Mouse (Mus musculus) lung, embryonic 14.5 days (tissue): ENCODE data around the gene Arpp21. TPM values are rescaled to one million over a fixed set of nuclear protein-coding genes. Genes with fewer than 3 reads are reported as not detected.
"Not testable (repeated sequence)": the region's sequence is repeated elsewhere in the genome, so short reads cannot be mapped to it uniquely, and the experiment has no call there.

Experiments
- ATAC-seq: fragments of 200-750 bp; cut with Nextera tagmentation; 2 replicates; pipeline ENCODE4 v1.8.0; 2017; ENCODE audit warnings: mild to moderate bottlenecking, moderate TSS enrichment, moderate library complexity; ENCODE audit not compliant: insufficient read depth
- DNase-seq: peaks from one replicate; pipeline ENCODE4 v3.0.0-alpha.2; 2015
- H3K27ac ChIP-seq: fragments of 300-500 bp; sonication (generic); 2 replicates; pipeline ENCODE4 v1.5.1; 2014; ENCODE audit warnings: low read depth, mild to moderate bottlenecking, moderate library complexity
- H3K27me3 ChIP-seq: fragments of 300-500 bp; sonication (generic); 2 replicates; pipeline ENCODE4 v1.6.1; 2014; ENCODE audit warnings: low read length, control low read depth; ENCODE audit not compliant: insufficient read depth
- H3K36me3 ChIP-seq: fragments of 300-500 bp; sonication (generic); 2 replicates; pipeline ENCODE4 v1.6.1; 2014; ENCODE audit warnings: control low read depth; ENCODE audit not compliant: insufficient read depth
- H3K4me1 ChIP-seq: fragments of 300-500 bp; sonication (generic); 2 replicates; pipeline ENCODE4 v1.6.1; 2014; ENCODE audit warnings: antibody characterized with exemption, control low read depth; ENCODE audit not compliant: insufficient read depth
- H3K4me2 ChIP-seq: fragments of 300-500 bp; sonication (generic); 2 replicates; pipeline ENCODE4 v1.6.1; 2014; ENCODE audit warnings: mild to moderate bottlenecking
- H3K4me3 ChIP-seq: fragments of 300-500 bp; sonication (generic); 2 replicates; pipeline ENCODE4 v1.5.1; 2014; ENCODE audit warnings: low read depth, low read length
- H3K9ac ChIP-seq: fragments of 300-500 bp; sonication (generic); 2 replicates; pipeline ENCODE4 v1.6.1; 2014
- H3K9me3 ChIP-seq: fragments of 300-500 bp; sonication (generic); 2 replicates; pipeline ENCODE4 v1.6.1; 2016; ENCODE audit warnings: low read depth, low read length, control low read depth
- CTCF ChIP-seq: IDR thresholded peaks from 2 replicates; pipeline ENCODE4 v1.5.1; 2016; ENCODE audit warnings: antibody characterized with exemption, low read depth
- WGBS: fragments of 180-500 bp; shearing (Covaris S2); extraction: QIAGEN DNeasy Blood & Tissue Kit; methylation state at CpG from one replicate; pipeline ENCODE4 v1.1.7; 2014; 5-methylcytosine and 5-hydroxymethylcytosine counted together
- microRNA-seq: library from miRNA; unstranded; fragments of <30 nt; microRNA quantifications from one replicate; pipeline ENCODE4, GENCODE M21; 2016; ENCODE audit warnings: borderline number of aligned reads
- polyA plus RNA-seq: library from polyadenylated mRNA; unstranded; fragments of >200 nt; fragmentation: Nextera tagmentation; extraction: Ambion mirVana; gene quantifications from 2 replicates; pipeline ENCODE4 v1.2.1, GENCODE M21; 2014

Gene Arpp21
- polyA plus RNA-seq, 1 experiment from 2014 or later, result 0.18 TPM

DNA sequence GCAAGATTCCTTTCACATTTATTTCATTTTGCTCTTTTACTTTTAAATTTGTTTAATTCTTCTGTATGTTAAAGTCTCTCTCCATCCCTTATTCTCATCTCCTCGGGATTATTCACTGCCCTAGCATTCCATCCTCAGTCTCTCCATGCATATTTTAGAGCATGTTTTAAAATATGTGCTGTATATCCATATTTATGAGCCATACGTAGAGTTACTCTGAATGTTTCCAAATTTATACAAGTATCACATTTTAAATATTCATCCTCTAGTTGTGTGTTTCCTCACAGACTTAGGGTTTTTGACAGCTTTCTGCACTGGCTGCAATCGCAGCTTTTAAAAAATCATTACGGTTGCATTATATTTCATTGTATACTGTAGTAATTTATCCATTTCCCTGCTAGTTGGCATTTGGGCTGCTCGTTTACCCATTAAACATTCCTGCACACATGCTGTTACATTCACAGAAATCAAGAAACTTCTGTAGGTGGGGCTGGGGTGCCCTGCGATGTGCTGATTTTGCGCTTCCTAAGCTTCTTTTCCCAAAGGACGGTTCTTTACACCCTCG lies 187.8 kb downstream of the Arpp21 start:
- no peak overlapping the region for H3K9ac ChIP-seq
- H3K4me1 ChIP-seq, result no peaks in the 10 kb centered on the region
- no peaks in the 10 kb centered on the region for H3K27me3 ChIP-seq
- DNase-seq (no peak), ATAC-seq (no peak)
- H3K36me3 ChIP-seq, result no peaks in the 10 kb centered on the region
- no peaks in the 10 kb centered on the region for H3K9me3 ChIP-seq
- 81% methylated on average over 9 of the region's 9 CpGs for WGBS
- no peak overlapping the region for H3K27ac ChIP-seq
- H3K4me3 ChIP-seq, result no peak overlapping the region
- no peak overlapping the region for H3K4me2 ChIP-seq
- TF ChIP-seq CTCF, result no peak

DNA sequence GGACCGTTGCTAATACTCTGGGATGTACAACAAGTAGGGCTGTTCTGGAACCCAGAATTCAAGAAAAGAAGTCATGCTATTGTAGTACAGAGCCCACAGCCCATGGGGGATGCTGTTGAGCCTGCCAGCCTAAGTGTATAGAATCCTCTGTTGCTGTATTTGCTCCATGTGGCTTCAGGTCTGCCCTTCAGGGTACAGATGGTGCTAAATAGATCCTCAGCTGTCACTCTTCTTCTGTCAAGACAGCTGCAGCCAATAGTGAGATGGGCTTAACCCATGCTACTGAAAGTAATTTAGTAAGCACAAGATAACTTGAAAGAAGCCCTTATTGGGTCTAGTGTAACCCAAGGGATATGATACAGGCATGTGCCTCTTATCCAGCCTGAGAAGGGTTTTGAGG lies 195.2 kb downstream of the Arpp21 start:
- DNase-seq, result no peak
- Histone ChIP-seq H3K4me1 (no peaks in the 10 kb centered on the region), H3K9me3 (no peaks in the 10 kb centered on the region), H3K27me3 (no peaks in the 10 kb centered on the region), H3K36me3 (no peaks in the 10 kb centered on the region), H3K4me2 (no peak overlapping the region), H3K9ac (no peak overlapping the region), H3K27ac (no peak overlapping the region), H3K4me3 (no peak overlapping the region)
- no peak for TF ChIP-seq CTCF
- WGBS, result 80% methylated on average over 1 of the region's 1 CpGs
- no peak for ATAC-seq

DNA sequence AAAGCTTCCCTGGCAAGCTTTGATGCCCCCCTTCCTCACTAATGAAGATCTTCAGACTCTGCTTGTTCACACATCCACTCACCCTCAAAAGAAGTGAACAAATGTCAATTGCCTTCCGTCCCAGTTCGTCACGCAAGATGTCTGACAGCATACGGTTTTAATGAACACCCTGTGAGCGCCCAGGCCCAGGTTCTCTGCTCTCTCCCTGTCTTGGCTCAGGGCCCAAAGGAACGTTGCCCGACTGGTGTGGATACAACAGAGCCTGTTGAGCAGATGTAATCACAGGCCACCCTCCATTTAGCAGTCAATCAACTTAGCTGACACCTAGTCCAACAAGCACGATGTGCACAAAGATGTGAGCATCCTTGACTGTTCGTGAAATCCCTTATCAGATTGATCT lies 198.0 kb downstream of the Arpp21 start:
- H3K9ac ChIP-seq, result no peak overlapping the region
- H3K4me1 ChIP-seq, result no peaks in the 10 kb centered on the region
- WGBS, result 27% methylated on average over 9 of the region's 9 CpGs
- TF ChIP-seq CTCF, result no peak
- no peaks in the 10 kb centered on the region for H3K9me3 ChIP-seq
- ATAC-seq, result peak; percentile 47; the same call in 1 of the 2 replicates
- H3K4me2 ChIP-seq, result no peak overlapping the region
- no peak overlapping the region for H3K27ac ChIP-seq
- no peaks in the 10 kb centered on the region for H3K27me3 ChIP-seq
- H3K36me3 ChIP-seq, result no peaks in the 10 kb centered on the region
- no peak for DNase-seq
- no peak overlapping the region for H3K4me3 ChIP-seq

DNA sequence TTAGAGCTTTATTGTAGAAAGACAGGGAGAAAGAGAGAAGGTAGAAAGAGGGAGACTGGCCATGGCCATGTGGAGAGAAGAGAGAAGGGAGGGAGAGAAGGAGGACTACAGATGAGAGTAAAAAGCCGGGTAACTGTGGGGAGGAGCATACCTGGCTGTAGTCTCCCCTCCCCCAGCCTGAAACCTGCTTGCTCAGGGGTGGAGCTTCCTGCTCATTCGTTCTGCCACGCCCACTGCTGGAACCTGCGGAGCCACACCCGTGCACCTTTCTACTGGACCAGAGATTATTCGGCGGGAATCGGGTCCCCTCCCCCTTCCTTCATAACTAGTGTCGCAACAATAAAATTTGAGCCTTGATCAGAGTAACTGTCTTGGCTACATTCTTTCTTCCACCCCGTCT lies 201.9 kb downstream of the Arpp21 start:
- H3K27me3 ChIP-seq, ATAC-seq, H3K4me1 ChIP-seq, DNase-seq, H3K4me3 ChIP-seq, H3K27ac ChIP-seq, H3K36me3 ChIP-seq, H3K9ac ChIP-seq, H3K9me3 ChIP-seq, H3K4me2 ChIP-seq: not testable (repeated sequence)
- 27% methylated on average over 2 of the region's 10 CpGs for WGBS

DNA sequence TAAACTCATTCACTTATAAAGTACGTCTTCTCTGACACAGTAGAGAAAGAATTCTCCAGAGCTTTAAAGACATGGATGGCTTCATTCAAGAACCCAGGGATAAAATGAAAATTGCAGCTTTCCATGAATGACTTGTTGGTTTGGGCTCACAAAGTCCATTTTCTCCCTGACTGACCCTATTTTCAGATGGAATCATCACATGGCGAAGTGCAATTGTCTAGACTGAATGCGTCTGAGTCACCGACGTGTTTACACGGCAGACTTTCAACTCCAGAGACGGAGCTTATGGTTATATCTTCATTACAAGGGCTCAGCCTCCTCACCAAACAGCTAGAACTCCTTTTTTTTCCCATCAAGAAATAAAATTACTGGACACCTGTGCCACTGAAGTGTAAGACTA lies 203.6 kb downstream of the Arpp21 start:
- Histone ChIP-seq H3K4me2 (no peak overlapping the region), H3K27me3 (no peaks in the 10 kb centered on the region), H3K4me3 (no peak overlapping the region), H3K9ac (no peak overlapping the region), H3K36me3 (no peaks in the 10 kb centered on the region), H3K9me3 (no peaks in the 10 kb centered on the region), H3K4me1 (no peaks in the 10 kb centered on the region), H3K27ac (no peak overlapping the region)
- no peak for TF ChIP-seq CTCF
- WGBS, result 74% methylated on average over 7 of the region's 7 CpGs
- ATAC-seq, result no peak
- no peak for DNase-seq

DNA sequence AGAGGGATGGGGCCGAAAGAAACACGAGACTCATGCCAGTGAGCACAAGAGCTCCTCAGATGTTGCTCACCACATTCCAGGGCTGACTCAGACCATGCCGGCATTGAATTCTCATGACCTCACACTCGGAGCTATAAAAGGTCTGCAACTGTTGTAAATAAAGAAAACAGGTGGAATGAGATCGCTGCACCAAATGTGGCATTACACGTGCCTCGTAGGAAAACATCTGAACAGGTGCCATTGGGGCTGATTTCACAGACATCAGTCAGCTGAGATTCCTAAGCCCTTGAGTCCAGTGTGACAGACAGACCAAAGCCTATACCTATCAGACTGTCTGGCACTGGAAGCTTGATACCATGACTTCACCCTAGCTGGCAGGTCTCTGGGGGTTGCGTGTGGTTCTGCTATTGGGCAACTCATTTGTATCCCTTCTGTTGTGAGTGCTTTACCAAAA lies 212.1 kb downstream of the Arpp21 start:
- DNase-seq (no peak), ATAC-seq (no peak; the same call in 1 of the 2 replicates)
- TF ChIP-seq CTCF, result no peak
- no peak overlapping the region for H3K9ac ChIP-seq
- H3K9me3 ChIP-seq, result no peaks in the 10 kb centered on the region
- no peak overlapping the region for H3K4me2 ChIP-seq
- no peak overlapping the region for H3K27ac ChIP-seq
- no peaks in the 10 kb centered on the region for H3K27me3 ChIP-seq
- no peaks in the 10 kb centered on the region for H3K36me3 ChIP-seq
- no peak overlapping the region for H3K4me3 ChIP-seq
- WGBS, result 71% methylated on average over 8 of the region's 8 CpGs
- no peaks in the 10 kb centered on the region for H3K4me1 ChIP-seq

DNA sequence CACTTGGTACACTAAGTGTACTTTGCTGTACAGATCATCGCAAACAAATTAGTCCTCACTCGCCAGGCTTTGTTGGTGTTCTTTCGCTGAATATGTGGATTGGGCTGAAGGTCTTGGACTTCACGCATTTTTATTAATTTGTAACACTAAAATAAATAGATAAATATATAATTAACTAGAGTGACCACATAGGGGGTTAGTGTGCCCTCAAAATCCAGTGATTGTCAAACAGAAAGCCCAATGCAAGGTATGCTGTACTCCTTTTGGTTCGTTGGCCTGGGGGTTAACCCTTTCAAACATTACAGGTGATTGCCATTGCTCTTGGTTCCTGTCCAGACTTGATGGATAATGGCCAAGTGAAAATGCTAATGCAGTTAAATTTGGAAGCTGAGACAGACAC lies 212.6 kb downstream of the Arpp21 start:
- Histone ChIP-seq H3K27me3 (no peaks in the 10 kb centered on the region), H3K4me3 (no peak overlapping the region), H3K9ac (no peak overlapping the region), H3K9me3 (no peaks in the 10 kb centered on the region), H3K4me2 (no peak overlapping the region), H3K27ac (no peak overlapping the region), H3K36me3 (no peaks in the 10 kb centered on the region), H3K4me1 (no peaks in the 10 kb centered on the region)
- no peak for DNase-seq
- no peak for TF ChIP-seq CTCF
- WGBS, result 72% methylated on average over 5 of the region's 5 CpGs
- no peak for ATAC-seq

Small RNA genes within 50 kb of the gene (microRNA-seq; reads per million reads assigned to microRNA genes)
- 4.5 reads per million, percentile 16 among the genes with 10 or more reads in this experiment for gene Mir128-2
